Mouse (Mus musculus) forebrain, embryonic 10.5 days (tissue): ENCODE measurements around the gene Boll. TPM values are rescaled to one million over a fixed set of nuclear protein-coding genes. Genes with fewer than 3 reads are reported as not detected.

Source experiments
- DNase-seq: peaks from one replicate; pipeline ENCODE4 v3.0.0-alpha.2; 2017; ENCODE audit warnings: low spot score; ENCODE audit errors: extremely low spot score
- H3K27ac ChIP-seq: fragments of 300-500 bp; sonication (generic); 2 replicates; pipeline ENCODE4 v1.5.1; 2016; ENCODE audit warnings: mild to moderate bottlenecking
- H3K27me3 ChIP-seq: fragments of 300-500 bp; sonication (generic); 2 replicates; pipeline ENCODE4 v1.6.1; 2016; ENCODE audit warnings: mild to moderate bottlenecking; ENCODE audit not compliant: poor library complexity, severe bottlenecking
- H3K36me3 ChIP-seq: fragments of 300-500 bp; sonication (generic); replicated peaks from 2 replicates; pipeline ENCODE4 v1.6.1; 2016; ENCODE audit warnings: mild to moderate bottlenecking, moderate library complexity
- H3K4me1 ChIP-seq: fragments of 300-500 bp; sonication (generic); 2 replicates; pipeline ENCODE4 v1.6.1; 2016
- H3K4me3 ChIP-seq: fragments of 300-500 bp; sonication (generic); 2 replicates; pipeline ENCODE4 v1.5.1; 2016; ENCODE audit warnings: mild to moderate bottlenecking, moderate library complexity
- H3K9me3 ChIP-seq: fragments of 300-500 bp; sonication (generic); 2 replicates; pipeline ENCODE4 v1.6.1; 2016; ENCODE audit warnings: mild to moderate bottlenecking, moderate library complexity
- WGBS: fragments of 180-500 bp; shearing (Covaris S2); methylation state at CpG from one replicate; pipeline ENCODE4 v1.1.7; 2016; 5-methylcytosine and 5-hydroxymethylcytosine counted together
- polyA plus RNA-seq: library from polyadenylated mRNA; unstranded; fragments of >200 nt; fragmentation: Nextera tagmentation; extraction: Ambion mirVana; gene quantifications from 2 replicates; pipeline ENCODE4 v1.2.1, GENCODE M21; 2016

Boll gene
- polyA plus RNA-seq, 1 experiment from 2014 or later: 0.20 TPM

DNA sequence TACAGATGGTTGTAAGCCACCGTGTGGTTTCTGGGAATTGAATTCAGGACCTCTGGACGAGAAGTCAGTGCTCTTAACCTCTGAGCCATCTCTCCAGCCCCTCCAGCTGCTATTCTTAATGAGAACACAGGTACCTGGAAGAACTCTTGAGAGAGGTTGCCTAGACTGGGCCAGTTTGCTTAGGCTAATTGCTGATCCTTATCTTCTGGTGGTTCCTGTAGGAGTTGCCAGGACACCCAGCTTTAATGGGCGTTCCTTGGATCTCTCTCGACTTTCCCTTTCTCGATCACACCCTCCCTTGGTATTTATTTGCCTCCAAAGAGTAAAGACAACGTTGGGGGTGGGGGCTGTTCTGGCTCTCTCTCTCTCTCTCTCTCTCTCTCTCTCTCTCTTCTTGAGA, 149.8 kb downstream of the Boll start:
- Histone ChIP-seq H3K27me3 (peaks cover 6% of the 10 kb centered on the region; the same call in 1 of the 2 replicates), H3K4me3 (no peak overlapping the region), H3K36me3 (no peaks in the 10 kb centered on the region), H3K27ac (no peak overlapping the region), H3K4me1 (peaks cover 15% of the 10 kb centered on the region), H3K9me3 (no peaks in the 10 kb centered on the region)
- no peak for DNase-seq
- WGBS: 80% methylated on average over 6 of the region's 6 CpGs

- Histone ChIP-seq H3K4me1 (peaks cover 15% of the 10 kb centered on the region), H3K9me3 (no peaks in the 10 kb centered on the region), H3K4me3 (no peak overlapping the region), H3K27ac (no peak overlapping the region), H3K36me3 (no peaks in the 10 kb centered on the region), H3K27me3 (peaks cover 6% of the 10 kb centered on the region; the same call in 1 of the 2 replicates)
- 75% methylated on average over 4 of the region's 4 CpGs for WGBS
- no peak for DNase-seq
Observed at GRCm38 (mm10) chr1:55212771-55213170, 150.5 kb downstream of the Boll start.

- Histone ChIP-seq H3K36me3 (no peaks in the 10 kb centered on the region), H3K4me1 (peaks cover 18% of the 10 kb centered on the region), H3K27me3 (peaks cover 6% of the 10 kb centered on the region; the same call in 1 of the 2 replicates), H3K9me3 (no peaks in the 10 kb centered on the region), H3K27ac (no peak overlapping the region), H3K4me3 (no peak overlapping the region)
- no peak for DNase-seq
- WGBS: 74% methylated on average over 8 of the region's 8 CpGs
Observed at GRCm38 (mm10) chr1:55211081-55211480, 152.2 kb downstream of the Boll start.

DNA sequence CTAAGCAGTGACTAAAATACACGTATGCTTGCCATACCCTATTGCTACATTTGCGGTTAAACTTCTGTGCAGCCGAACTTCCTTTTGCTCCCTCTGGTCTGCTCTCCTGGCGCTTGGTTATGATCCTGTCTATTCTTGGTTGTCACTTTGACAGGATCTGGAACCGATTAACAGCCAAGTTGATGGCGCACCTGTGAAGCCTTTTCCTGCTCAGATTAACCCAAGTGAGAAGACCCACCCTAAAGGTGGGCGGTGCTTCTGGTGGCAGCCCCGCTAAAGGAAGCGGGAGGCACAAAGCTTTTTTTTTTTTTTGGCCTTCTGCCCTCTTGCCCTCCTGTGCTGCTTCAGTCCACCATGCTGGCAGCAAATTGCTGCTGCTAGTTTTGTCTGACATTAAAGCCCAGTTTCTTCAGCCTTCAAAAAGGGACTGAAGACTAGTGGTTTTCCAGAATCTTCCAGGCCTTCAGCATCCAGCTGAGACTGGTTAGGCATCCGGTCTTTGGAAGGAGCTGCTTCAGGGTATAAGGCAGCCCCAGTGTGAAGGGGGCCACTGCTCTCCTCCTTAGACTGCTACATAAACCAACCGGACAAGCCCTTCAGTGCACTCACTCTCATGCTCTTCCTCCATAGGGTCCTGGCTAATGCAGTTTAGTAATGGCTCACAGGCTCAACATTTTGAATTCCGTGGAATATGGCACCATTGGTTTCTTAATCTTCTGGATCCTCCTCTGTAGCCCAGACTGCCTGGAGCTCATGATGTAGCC, 152.9 kb downstream of the Boll start:
- Histone ChIP-seq H3K9me3 (no peaks in the 10 kb centered on the region), H3K4me3 (no peak overlapping the region), H3K4me1 (peaks cover 20% of the 10 kb centered on the region), H3K27ac (no peak overlapping the region), H3K27me3 (peaks cover 6% of the 10 kb centered on the region; the same call in 1 of the 2 replicates), H3K36me3 (no peaks in the 10 kb centered on the region)
- DNase-seq: no peak
- 54% methylated on average over 12 of the region's 12 CpGs for WGBS

DNA sequence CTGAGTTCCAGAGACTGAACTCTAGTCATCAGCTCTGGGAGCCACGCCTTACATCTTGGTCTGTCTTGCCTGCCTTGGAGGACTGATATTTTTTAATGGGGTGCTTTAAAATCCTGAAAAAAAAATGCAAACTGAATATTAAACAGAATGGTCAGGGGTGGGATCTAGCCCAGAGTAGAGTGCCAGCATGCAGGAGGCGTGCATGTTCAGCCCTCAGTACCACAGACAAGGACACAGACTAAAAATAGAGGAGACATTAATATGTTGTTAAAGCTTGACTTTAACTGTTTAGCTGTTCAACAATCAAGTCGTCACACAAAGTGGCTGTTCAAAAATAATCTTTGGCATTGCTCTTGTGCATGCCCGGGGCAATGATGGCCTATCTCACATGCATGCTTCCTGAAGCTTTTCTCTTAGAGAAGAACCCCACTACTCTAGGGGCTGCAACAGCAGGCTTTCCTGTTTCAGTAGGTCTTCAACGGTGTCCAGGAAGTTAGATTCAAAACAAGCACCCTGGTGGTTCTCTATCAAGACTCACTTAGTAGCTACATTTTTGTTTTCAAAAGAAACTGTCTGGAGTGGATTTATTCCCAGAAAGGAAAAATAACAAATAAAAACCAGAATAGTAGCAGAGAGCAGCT, 154.6 kb downstream of the Boll start:
- no peaks in the 10 kb centered on the region for H3K9me3 ChIP-seq
- H3K27me3 ChIP-seq: peaks cover 6% of the 10 kb centered on the region; the same call in 1 of the 2 replicates
- no peak overlapping the region for H3K4me3 ChIP-seq
- 77% methylated on average over 5 of the region's 5 CpGs for WGBS
- DNase-seq: no peak
- H3K36me3 ChIP-seq: no peaks in the 10 kb centered on the region
- no peak overlapping the region for H3K27ac ChIP-seq
- peaks cover 19% of the 10 kb centered on the region for H3K4me1 ChIP-seq

- no peak for DNase-seq
- Histone ChIP-seq H3K36me3 (no peaks in the 10 kb centered on the region), H3K4me1 (peaks cover 19% of the 10 kb centered on the region), H3K9me3 (no peaks in the 10 kb centered on the region), H3K27ac (no peak overlapping the region), H3K27me3 (peaks cover 6% of the 10 kb centered on the region; the same call in 1 of the 2 replicates), H3K4me3 (no peak overlapping the region)
- 91% methylated on average over 6 of the region's 6 CpGs for WGBS
Observed at GRCm38 (mm10) chr1:55207561-55207960, 155.7 kb downstream of the Boll start.

- Histone ChIP-seq H3K27me3 (peaks cover 5% of the 10 kb centered on the region; the same call in 1 of the 2 replicates), H3K36me3 (no peaks in the 10 kb centered on the region), H3K9me3 (no peaks in the 10 kb centered on the region), H3K27ac (no peak overlapping the region), H3K4me3 (no peak overlapping the region), H3K4me1 (peaks cover 25% of the 10 kb centered on the region)
- 35% methylated on average over 5 of the region's 5 CpGs for WGBS
- DNase-seq: no peak
Observed at GRCm38 (mm10) chr1:55205808-55206327, 157.4 kb downstream of the Boll start.

- WGBS: 74% methylated on average over 18 of the region's 18 CpGs
- H3K9me3 ChIP-seq: no peaks in the 10 kb centered on the region
Observed at GRCm38 (mm10) chr1:55201850-55202752, 161.2 kb downstream of the Boll start.

GRCm38 (mm10) chr1:55198719-55199118, 164.6 kb downstream of the Boll start:
- H3K9me3 ChIP-seq: no peaks in the 10 kb centered on the region
- peaks cover 53% of the 10 kb centered on the region for H3K4me1 ChIP-seq
- DNase-seq: no peak
- peak overlapping the region; percentile 40 for H3K27ac ChIP-seq
- 6% methylated on average over 3 of the region's 3 CpGs for WGBS
- H3K4me3 ChIP-seq: no peak overlapping the region
- peaks cover 51% of the 10 kb centered on the region for H3K27me3 ChIP-seq
- H3K36me3 ChIP-seq: no peaks in the 10 kb centered on the region

More at GRCm38 (mm10) chr1:55201850-55202752, 161.2 kb downstream of the Boll start:
- Histone ChIP-seq H3K36me3 (no peaks in the 10 kb centered on the region), H3K4me1 (peaks cover 33% of the 10 kb centered on the region), H3K27me3 (peaks cover 18% of the 10 kb centered on the region; the same call in 1 of the 2 replicates), H3K4me3 (no peak overlapping the region), H3K27ac (peak overlapping the region; percentile 35; the same call in 1 of the 2 replicates)
- DNase-seq: no peak

Other genes with a start within 250 kb of the Boll start
- gene Mob4, start 232.2 kb downstream of the Boll start, polyA plus RNA-seq: 124 TPM in 2 replicates
- 5.2 and 6.2 TPM in 2 replicates for gene Rftn2, start 136.7 kb downstream of the Boll start, polyA plus RNA-seq
- 3.4 and 3.6 TPM in 2 replicates for gene Mars2, start 126.3 kb downstream of the Boll start, polyA plus RNA-seq
- 0.68 and 0.87 TPM in 2 replicates for gene Plcl1, start 42.5 kb upstream of the Boll start, polyA plus RNA-seq